Mouse (Mus musculus): ENCODE data around the gene P2rx7. TPM values are rescaled to one million over a fixed set of nuclear protein-coding genes. Genes with fewer than 3 reads are reported as not detected.

Gene P2rx7
- total and polyA plus RNA-seq, 2 experiments from 2014 or later, result 3.6 to 7.3 TPM

DNA sequence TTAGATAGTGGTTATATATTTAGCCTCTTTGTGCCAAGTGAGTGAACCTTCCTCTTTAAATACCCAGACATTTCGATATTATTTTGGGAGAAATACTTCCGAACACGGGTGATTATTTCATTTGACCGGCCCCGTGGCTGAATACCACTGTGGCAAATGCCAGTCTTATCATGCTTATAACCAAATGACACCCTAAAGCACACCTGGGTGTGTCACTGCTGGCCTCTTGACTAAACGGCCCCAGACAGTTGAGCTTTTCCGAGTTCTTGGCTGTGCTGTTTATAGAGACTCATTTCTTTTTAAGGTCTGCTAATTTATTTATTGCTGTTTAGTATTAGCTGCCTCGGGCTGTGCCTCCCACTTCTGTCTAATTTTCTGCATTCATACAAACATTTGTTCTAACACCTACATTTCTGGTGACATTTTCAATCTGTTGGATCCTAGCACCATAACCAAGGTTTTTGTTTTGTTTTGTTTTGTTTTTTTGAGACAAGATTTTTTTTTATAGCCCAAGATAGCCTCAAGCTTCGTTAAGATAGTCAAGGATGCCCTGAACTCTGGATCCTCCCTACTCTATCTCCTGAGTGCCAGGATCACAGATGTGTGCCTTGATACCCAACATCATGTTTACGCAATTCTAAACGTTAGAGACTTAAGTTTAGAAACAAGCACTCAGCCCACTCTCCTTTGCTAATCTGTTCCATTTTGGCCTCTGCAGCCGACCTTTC is 56.6 kb downstream of the P2rx7 start:
- H3K4me1 ChIP-seq (ENCODE audit: insufficient read depth, low read length), result no peaks in the 10 kb centered on the region
- no peak for DNase-seq (ENCODE audit: low spot score)
- WGBS, result 88% methylated on average over 12 of the region's 12 CpGs

DNA sequence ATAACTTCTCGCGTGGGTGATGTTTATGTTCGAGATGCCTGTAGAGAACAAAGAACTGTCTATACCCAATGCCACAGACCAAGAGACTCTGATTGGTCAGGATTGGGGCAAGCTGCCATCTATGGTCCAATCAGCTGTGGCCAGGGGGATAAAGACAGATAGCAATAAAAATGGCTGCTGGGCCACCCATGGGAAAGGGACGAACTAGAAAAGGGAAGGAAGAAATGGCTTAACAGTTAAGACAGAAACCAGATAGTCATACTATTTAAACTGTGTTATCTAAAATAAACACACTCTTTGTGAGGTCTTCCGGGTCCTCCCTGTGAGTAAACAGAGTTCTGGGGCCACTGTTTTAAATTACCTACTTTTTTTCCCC is 57.1 kb downstream of the P2rx7 start:
- 73% methylated on average over 5 of the region's 5 CpGs for WGBS
- TF ChIP-seq CTCF (IDR thresholded peaks at IDR 0.05), result no peak

More for the DNA sequence above, 56.6 kb downstream of the P2rx7 start:
- no peak for ATAC-seq (ENCODE audit: low FRiP score)
- no peaks in the 10 kb centered on the region for H3K9me3 ChIP-seq (ENCODE audit: low read length)
- H3K4me3 ChIP-seq (ENCODE audit: low read depth, low read length), result no peak overlapping the region
- H3K4me2 ChIP-seq (ENCODE audit: low read depth, low read length, poor library complexity, severe bottlenecking), result no peak overlapping the region
- TF ChIP-seq CTCF (IDR thresholded peaks at IDR 0.05), result no peak
- H3K9ac ChIP-seq (replicated peaks; ENCODE audit: low read length, poor library complexity, severe bottlenecking), result no peak overlapping the region
- H3K27me3 ChIP-seq (ENCODE audit: insufficient read depth, low read length), result no peaks in the 10 kb centered on the region
- H3K36me3 ChIP-seq (ENCODE audit: insufficient read depth, low read length), result no peaks in the 10 kb centered on the region
- H3K27ac ChIP-seq (ENCODE audit: low read depth, low read length), result no peak overlapping the region

DNA sequence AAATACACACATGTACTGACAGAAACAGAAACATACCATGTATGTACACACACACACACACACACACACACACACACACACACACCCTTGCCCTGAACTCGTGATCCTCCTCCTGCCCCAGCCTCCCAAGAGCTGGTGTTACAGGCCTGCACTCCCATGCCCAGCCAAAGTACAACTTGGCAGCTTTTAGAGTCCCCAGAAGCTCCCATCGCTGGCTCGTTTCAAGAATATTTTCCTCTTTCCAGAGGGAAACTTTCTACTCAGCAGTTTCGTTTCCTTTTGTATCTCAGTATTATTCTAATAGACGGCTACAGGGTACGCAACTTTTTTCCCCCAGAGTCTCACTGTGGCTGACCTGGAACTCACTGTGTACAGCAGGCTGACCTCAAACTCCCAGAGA is 58.4 kb downstream of the P2rx7 start:
- Histone ChIP-seq H3K4me2 (ENCODE audit: low read depth, low read length, poor library complexity, severe bottlenecking) (no peak overlapping the region), H3K9ac (replicated peaks; ENCODE audit: low read length, poor library complexity, severe bottlenecking) (no peak overlapping the region), H3K4me3 (ENCODE audit: low read depth, low read length) (no peak overlapping the region), H3K27ac (ENCODE audit: low read depth, low read length) (no peak overlapping the region), H3K36me3 (ENCODE audit: insufficient read depth, low read length) (no peaks in the 10 kb centered on the region), H3K27me3 (ENCODE audit: insufficient read depth, low read length) (no peaks in the 10 kb centered on the region), H3K4me1 (ENCODE audit: insufficient read depth, low read length) (peaks cover 3% of the 10 kb centered on the region; the same call in 1 of the 2 replicates), H3K9me3 (ENCODE audit: low read length) (no peaks in the 10 kb centered on the region)
- no peak for ATAC-seq (ENCODE audit: low FRiP score)
- no peak for DNase-seq (ENCODE audit: low spot score)
- 72% methylated on average over 6 of the region's 6 CpGs for WGBS
- TF ChIP-seq CTCF (IDR thresholded peaks at IDR 0.05), result no peak

More for the DNA sequence above, 57.1 kb downstream of the P2rx7 start:
- H3K4me1 ChIP-seq (ENCODE audit: insufficient read depth, low read length), result no peaks in the 10 kb centered on the region
- H3K9ac ChIP-seq (replicated peaks; ENCODE audit: low read length, poor library complexity, severe bottlenecking), result no peak overlapping the region
- ATAC-seq (ENCODE audit: low FRiP score) (no peak), DNase-seq (ENCODE audit: low spot score) (no peak)
- no peak overlapping the region for H3K4me3 ChIP-seq (ENCODE audit: low read depth, low read length)
- H3K4me2 ChIP-seq (ENCODE audit: low read depth, low read length, poor library complexity, severe bottlenecking), result no peak overlapping the region
- H3K9me3 ChIP-seq (ENCODE audit: low read length), result no peaks in the 10 kb centered on the region
- no peaks in the 10 kb centered on the region for H3K27me3 ChIP-seq (ENCODE audit: insufficient read depth, low read length)
- H3K36me3 ChIP-seq (ENCODE audit: insufficient read depth, low read length), result no peaks in the 10 kb centered on the region
- no peak overlapping the region for H3K27ac ChIP-seq (ENCODE audit: low read depth, low read length)

DNA sequence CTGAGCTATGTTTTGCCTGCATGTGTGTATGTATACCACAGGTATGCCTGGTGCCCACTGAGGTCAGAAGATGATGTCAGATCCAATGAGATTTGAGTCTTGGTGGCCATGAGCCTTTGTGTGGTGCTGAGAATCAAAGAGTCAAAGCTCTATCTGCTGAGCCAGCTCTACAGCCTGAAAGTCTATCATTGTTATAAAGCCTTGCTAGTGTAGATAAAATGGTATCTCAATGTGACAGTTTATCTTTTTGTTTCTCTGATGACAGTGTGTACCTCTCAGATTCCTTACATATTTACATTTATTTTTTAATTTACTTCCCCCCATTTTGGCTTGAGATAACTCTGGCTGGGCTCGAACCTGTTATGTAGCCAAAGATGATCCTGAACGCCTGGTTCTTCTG is 59.9 kb downstream of the P2rx7 start:
- DNase-seq (ENCODE audit: low spot score) (no peak), ATAC-seq (ENCODE audit: low FRiP score) (no peak)
- Histone ChIP-seq H3K4me3 (ENCODE audit: low read depth, low read length) (no peak overlapping the region), H3K36me3 (ENCODE audit: insufficient read depth, low read length) (no peaks in the 10 kb centered on the region), H3K27me3 (ENCODE audit: insufficient read depth, low read length) (no peaks in the 10 kb centered on the region), H3K9me3 (ENCODE audit: low read length) (no peaks in the 10 kb centered on the region), H3K9ac (replicated peaks; ENCODE audit: low read length, poor library complexity, severe bottlenecking) (no peak overlapping the region), H3K4me1 (ENCODE audit: insufficient read depth, low read length) (peaks cover 3% of the 10 kb centered on the region; the same call in 1 of the 2 replicates), H3K27ac (ENCODE audit: low read depth, low read length) (no peak overlapping the region), H3K4me2 (ENCODE audit: low read depth, low read length, poor library complexity, severe bottlenecking) (no peak overlapping the region)
- 93% methylated on average over 2 of the region's 2 CpGs for WGBS
- TF ChIP-seq CTCF (IDR thresholded peaks at IDR 0.05), result no peak

DNA sequence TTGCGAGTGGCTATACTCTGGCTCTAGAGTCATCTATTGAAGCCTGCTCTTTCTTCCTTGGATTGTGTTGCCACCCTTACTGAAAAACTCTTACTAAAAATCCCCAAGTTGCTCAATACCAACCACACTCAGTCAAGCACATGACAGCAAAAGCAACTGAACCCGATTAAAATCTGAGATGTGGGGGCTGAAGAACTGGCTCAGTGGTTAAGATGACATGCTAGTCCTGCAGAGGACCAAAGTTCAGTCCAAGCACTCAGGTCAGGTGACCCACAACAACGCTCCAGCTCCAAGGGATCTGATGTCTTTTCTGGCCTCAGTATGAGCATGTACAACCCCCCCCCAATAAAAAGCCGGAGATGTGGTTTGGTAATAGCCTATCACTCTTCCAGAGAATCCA is 60.9 kb downstream of the P2rx7 start:
- DNase-seq (ENCODE audit: low spot score) (no peak), ATAC-seq (ENCODE audit: low FRiP score) (no peak)
- Histone ChIP-seq H3K27ac (ENCODE audit: low read depth, low read length) (no peak overlapping the region), H3K4me1 (ENCODE audit: insufficient read depth, low read length) (peaks cover 3% of the 10 kb centered on the region; the same call in 1 of the 2 replicates), H3K4me2 (ENCODE audit: low read depth, low read length, poor library complexity, severe bottlenecking) (no peak overlapping the region), H3K4me3 (ENCODE audit: low read depth, low read length) (no peak overlapping the region), H3K9ac (replicated peaks; ENCODE audit: low read length, poor library complexity, severe bottlenecking) (no peak overlapping the region), H3K27me3 (ENCODE audit: insufficient read depth, low read length) (no peaks in the 10 kb centered on the region), H3K36me3 (ENCODE audit: insufficient read depth, low read length) (no peaks in the 10 kb centered on the region), H3K9me3 (ENCODE audit: low read length) (no peaks in the 10 kb centered on the region)
- WGBS, result 85% methylated on average over 4 of the region's 4 CpGs
- TF ChIP-seq CTCF (IDR thresholded peaks at IDR 0.05), result no peak

DNA sequence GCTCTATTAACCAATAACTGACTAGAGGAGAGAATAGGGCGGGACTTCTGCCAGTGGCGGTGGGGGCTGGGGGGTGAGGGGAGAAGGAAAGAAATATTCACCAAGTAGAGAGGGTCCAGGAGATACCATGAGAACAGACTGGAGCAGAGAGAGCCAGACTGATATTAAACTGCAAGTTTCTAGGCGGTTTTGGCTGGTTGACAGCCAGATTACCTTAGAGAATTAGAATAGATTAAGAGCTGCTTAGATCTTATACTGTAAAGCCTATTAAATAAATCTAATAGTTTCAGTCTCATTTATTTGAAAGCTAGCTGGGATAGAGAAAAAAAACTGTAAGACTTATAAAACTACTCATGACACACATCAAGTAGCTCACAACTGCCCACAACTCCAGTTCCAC is 61.5 kb downstream of the P2rx7 start:
- Histone ChIP-seq H3K9me3 (ENCODE audit: low read length) (no peaks in the 10 kb centered on the region), H3K36me3 (ENCODE audit: insufficient read depth, low read length) (no peaks in the 10 kb centered on the region), H3K4me1 (ENCODE audit: insufficient read depth, low read length) (peaks cover 3% of the 10 kb centered on the region; the same call in 1 of the 2 replicates), H3K4me3 (ENCODE audit: low read depth, low read length) (no peak overlapping the region), H3K27me3 (ENCODE audit: insufficient read depth, low read length) (no peaks in the 10 kb centered on the region), H3K4me2 (ENCODE audit: low read depth, low read length, poor library complexity, severe bottlenecking) (no peak overlapping the region), H3K9ac (replicated peaks; ENCODE audit: low read length, poor library complexity, severe bottlenecking) (no peak overlapping the region), H3K27ac (ENCODE audit: low read depth, low read length) (no peak overlapping the region)
- WGBS, result 67% methylated on average over 3 of the region's 3 CpGs
- ATAC-seq (ENCODE audit: low FRiP score), result no peak
- DNase-seq (ENCODE audit: low spot score), result peak; percentile 38
- no peak for TF ChIP-seq CTCF (IDR thresholded peaks at IDR 0.05)

Measured in midbrain, postnatal 0 days (tissue).